Mouse (Mus musculus): ENCODE results near the gene Gm11568. TPM values are rescaled to one million over a fixed set of nuclear protein-coding genes. Genes with fewer than 3 reads are reported as not detected.

The Gm11568 gene
- not detected for total RNA-seq (2023)

DNA sequence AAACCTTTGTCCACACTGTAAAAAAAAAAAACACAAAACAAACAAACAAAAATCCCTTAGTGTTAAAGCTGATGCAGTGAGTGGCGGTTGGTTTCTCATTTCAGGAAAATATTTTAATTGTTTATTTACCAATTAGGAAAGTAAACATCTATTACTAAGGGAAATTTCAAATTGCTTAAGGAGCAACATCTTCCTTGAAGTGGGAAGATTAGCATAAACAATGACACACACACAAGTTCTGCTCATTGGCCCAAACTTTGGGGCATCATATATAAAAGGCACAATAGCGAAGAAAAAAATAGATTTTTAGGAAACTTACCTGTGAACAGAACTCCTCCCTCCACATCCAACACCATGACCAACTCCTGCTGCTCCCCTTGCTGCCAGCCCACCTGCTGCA is at the start of gene Gm11568:
Gm11568 (plus strand) TSS at position 301 of the 400 bp plus-strand sequence.

GRCm38 (mm10) chr11:99809792-99810191 is 47.9 kb upstream of the Gm11568 start, which contains the start of gene Krtap4-13:
TSS of gene Krtap4-13 (minus strand) at chr11:99809892.

DNA sequence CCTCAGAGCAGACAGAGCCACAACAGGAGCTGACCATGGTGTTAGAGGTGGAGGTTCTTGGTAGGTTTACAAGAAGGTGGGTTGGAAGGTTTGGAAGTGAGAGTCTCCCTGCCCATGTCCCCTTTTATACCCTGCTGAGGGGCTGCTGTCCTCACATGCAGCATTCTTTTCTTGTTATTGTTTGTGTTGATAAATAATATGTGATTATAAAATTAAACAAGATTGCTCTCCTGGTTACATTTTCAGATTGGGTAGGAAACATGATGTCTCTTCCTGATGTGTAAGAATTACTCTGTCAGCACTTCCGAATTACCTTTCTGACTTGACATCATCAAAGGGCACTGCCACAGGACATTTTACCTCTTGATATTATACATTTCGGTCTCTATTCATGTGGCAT is 42.2 kb upstream of the Gm11568 start, which contains the start of gene Gm11564:
Gm11564 (minus strand) TSS at position 101 of the 400 bp plus-strand sequence.

GRCm38 (mm10) chr11:99837966-99838365 is 19.8 kb upstream of the Gm11568 start, which contains the start of gene 2300003K06Rik:
TSS of gene 2300003K06Rik (minus strand) at chr11:99838066.

DNA sequence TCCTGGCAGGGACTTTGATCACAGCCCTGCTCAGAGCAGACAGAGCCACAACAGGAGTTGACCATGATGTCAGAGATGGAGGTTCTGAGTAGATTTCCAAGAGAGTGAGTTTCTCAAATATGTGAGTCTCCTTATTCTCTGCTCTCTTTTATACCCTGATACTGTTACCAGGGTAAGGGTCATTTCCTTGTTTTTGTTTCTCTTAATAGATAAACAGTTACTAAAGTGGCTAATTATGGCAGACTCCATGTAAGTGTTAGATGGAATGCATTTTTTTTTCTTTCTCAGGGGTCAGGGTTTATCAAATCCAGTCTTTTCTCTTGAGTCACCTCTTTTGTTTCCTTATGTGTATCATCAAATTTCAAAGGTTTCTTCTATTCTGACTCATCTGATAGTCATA is 6.2 kb upstream of the Gm11568 start, which contains the start of gene Krtap4-16:
Krtap4-16 (minus strand) TSS at position 101 of the 400 bp plus-strand sequence.

DNA sequence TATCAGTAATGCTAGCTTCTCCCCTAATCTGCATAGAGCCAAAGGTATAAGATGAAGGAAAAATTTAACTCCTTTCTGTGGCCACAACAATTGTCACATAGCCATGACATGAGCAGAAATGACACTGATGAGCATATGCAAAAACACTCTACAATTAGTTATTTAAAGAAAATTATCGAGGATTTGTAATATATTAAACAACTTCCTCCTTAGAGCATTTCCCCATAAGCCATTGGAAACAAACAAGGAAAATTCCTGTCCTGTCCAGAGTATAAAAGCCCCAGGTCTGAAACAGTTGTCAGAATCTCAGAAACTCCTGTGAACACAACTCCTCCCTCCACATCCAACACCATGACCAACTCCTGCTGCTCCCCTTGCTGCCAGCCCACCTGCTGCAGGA is 6.5 kb downstream of the Gm11568 start, which contains the start of gene Gm11559:
Gm11559 (plus strand) TSS at position 301 of the 400 bp plus-strand sequence.

GRCm38 (mm10) chr11:99873089-99873488 is 15.4 kb downstream of the Gm11568 start, which contains the start of gene Krtap9-1:
TSS of gene Krtap9-1 (plus strand) at chr11:99873389.

DNA sequence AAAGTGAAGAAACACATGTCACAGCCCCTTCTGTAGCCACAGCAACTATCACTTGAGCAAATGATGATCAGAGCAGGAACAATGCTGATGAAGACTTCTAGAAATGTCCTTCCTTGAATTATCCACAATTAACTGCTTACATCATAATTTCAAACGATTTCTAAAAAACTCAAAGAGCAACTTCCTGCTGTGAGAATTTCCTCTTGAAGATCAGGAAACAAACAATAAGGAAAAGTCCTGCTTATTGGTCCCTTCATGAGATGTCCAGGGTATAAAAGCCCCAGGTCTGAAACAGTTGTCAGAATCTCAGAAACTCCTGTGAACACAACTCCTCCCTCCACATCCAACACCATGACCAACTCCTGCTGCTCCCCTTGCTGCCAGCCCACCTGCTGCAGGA is 21.2 kb downstream of the Gm11568 start, which contains the start of gene Gm11567:
Gm11567 (plus strand) TSS at position 301 of the 400 bp plus-strand sequence.

GRCm38 (mm10) chr11:99907620-99908019 is 49.9 kb downstream of the Gm11568 start, which contains the start of gene Krtap31-1:
TSS of gene Krtap31-1 (plus strand) at chr11:99907920.

Other genes starting within 250 kb of the Gm11568 start
- gene Gm11937, start 247.7 kb upstream of the Gm11568 start, total RNA-seq (2023), result not detected
- gene Krtap2-4, start 243.1 kb upstream of the Gm11568 start, total RNA-seq (2023), result not detected
- not detected for gene Gm11562, start 237.5 kb upstream of the Gm11568 start, total RNA-seq (2023)
- gene Krtap4-1, start 229.7 kb upstream of the Gm11568 start, total RNA-seq (2023), result not detected
- gene Krtap4-2, start 222.8 kb upstream of the Gm11568 start, total RNA-seq (2023), result not detected
- gene Krtap4-7, start 213.8 kb upstream of the Gm11568 start, total RNA-seq (2023), result not detected
- not detected for gene Gm11555, start 207.7 kb upstream of the Gm11568 start, total RNA-seq (2023)
- gene Gm11563, start 199.0 kb upstream of the Gm11568 start, total RNA-seq (2023), result not detected
- not detected for gene Krtap4-6, start 192.0 kb upstream of the Gm11568 start, total RNA-seq (2023)
- not detected for gene Gm14190, start 167.2 kb upstream of the Gm11568 start, total RNA-seq (2023)
- not detected for gene Gm14180, start 123.6 kb upstream of the Gm11568 start, total RNA-seq (2023)
- not detected for gene Gm11595, start 85.0 kb upstream of the Gm11568 start, total RNA-seq (2023)
- not detected for gene Krtap4-8, start 77.2 kb upstream of the Gm11568 start, total RNA-seq (2023)
- not detected for gene Krtap4-9, start 72.7 kb upstream of the Gm11568 start, total RNA-seq (2023)
- gene Gm11596, start 64.5 kb upstream of the Gm11568 start, total RNA-seq (2023), result not detected
- not detected for gene Gm11569, start 59.0 kb upstream of the Gm11568 start, total RNA-seq (2023)
- not detected for gene Gm11554, start 53.5 kb upstream of the Gm11568 start, total RNA-seq (2023)
- gene Krtap4-13, start 48.0 kb upstream of the Gm11568 start, total RNA-seq (2023), result not detected
- gene Gm11564, start 42.3 kb upstream of the Gm11568 start, total RNA-seq (2023), result not detected
- not detected for gene 2300003K06Rik, start 19.9 kb upstream of the Gm11568 start, total RNA-seq (2023)
- gene Krtap4-16, start 6.3 kb upstream of the Gm11568 start, total RNA-seq (2023), result not detected
- not detected for gene Gm11559, start 6.6 kb downstream of the Gm11568 start, total RNA-seq (2023)
- gene Krtap9-1, start 15.5 kb downstream of the Gm11568 start, total RNA-seq (2023), result not detected
- gene Gm11567, start 21.3 kb downstream of the Gm11568 start, total RNA-seq (2023), result not detected
- gene Krtap31-1, start 50.0 kb downstream of the Gm11568 start, total RNA-seq (2023), result not detected
- gene Gm11565, start 56.8 kb downstream of the Gm11568 start, total RNA-seq (2023), result not detected
- gene Krtap31-2, start 78.4 kb downstream of the Gm11568 start, total RNA-seq (2023), result not detected
- gene Krtap9-5, start 90.6 kb downstream of the Gm11568 start, total RNA-seq (2023), result not detected
- not detected for gene Krtap29-1, start 121.1 kb downstream of the Gm11568 start, total RNA-seq (2023)
- gene Krtap16-1, start 128.7 kb downstream of the Gm11568 start, total RNA-seq (2023), result not detected
- not detected for gene Krtap17-1, start 136.1 kb downstream of the Gm11568 start, total RNA-seq (2023)
- gene Krt33a, start 158.3 kb downstream of the Gm11568 start, total RNA-seq (2023), result not detected
- gene Krt33b, start 172.0 kb downstream of the Gm11568 start, total RNA-seq (2023), result not detected
- not detected for gene Krt34, start 183.6 kb downstream of the Gm11568 start, total RNA-seq (2023)
- gene Krt31, start 192.6 kb downstream of the Gm11568 start, total RNA-seq (2023), result not detected
- gene Krt32, start 230.3 kb downstream of the Gm11568 start, total RNA-seq (2023), result not detected
- gene Krt35, start 238.3 kb downstream of the Gm11568 start, total RNA-seq (2023), result not detected
- not detected for gene Krt36, start 247.7 kb downstream of the Gm11568 start, total RNA-seq (2023)

Data from B cell, adult 67 days (primary cell).